Mouse (Mus musculus): ENCODE results near the gene Hip1r.
A peak's percentile ranks its signal among the peaks of the same experiment; 100 is the strongest.

Gene Hip1r

DNA sequence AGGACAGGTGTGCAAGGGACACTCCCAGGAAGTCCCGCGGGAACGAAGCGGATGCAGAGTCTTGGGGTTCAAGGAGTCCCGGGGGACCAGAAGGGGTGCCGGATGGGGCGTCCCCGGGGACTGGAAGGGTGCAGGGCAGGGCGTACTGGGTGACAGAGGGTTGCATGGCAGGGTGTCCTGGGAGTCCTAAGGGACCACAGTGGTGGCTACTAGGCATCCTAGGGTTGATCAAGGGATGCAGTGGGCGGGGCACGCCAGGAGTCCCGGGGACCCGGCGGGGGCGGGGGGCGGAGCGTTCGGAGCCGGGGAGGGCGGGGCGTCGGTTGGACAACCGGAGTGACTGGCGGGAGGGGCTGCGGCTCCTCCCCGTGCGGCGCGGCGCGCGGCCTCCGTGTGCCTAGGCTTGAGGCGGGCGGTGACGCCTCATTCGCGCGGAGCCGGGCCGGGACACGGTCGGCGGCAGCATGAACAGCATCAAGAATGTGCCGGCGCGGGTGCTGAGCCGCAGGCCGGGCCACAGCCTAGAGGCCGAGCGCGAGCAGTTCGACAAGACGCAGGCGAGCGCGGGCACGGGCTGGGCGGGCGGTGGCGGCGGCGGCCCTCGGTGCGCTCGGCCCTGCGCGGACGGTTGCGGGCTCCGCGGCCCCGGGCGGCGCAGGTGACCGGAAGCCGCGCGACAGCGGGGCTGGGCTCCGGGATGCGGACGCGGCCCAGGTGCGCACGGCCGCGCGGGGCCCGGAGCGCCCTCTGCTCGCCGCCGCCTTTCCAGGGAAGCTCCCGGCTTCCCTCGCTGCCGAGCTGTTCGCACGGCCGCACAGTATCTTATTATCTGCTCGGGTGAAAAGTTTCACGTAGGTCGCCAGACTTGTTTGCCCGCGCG lies at the start of gene Hip1r:
Gene Hip1r (plus strand): TSS at position 330 of the 880 bp plus-strand sequence.
- no peak for DNase-seq (ENCODE audit: low spot score in 2 of 2)

- no peak for DNase-seq (ENCODE audit: low spot score in 2 of 2)
These were observed 46.3 kb upstream of the Hip1r start, which contains the start of gene Gm43518 for GRCm38 (mm10) chr5:123927118-123927517. Gm43518 (plus strand) TSS chr5:123927418.

DNA sequence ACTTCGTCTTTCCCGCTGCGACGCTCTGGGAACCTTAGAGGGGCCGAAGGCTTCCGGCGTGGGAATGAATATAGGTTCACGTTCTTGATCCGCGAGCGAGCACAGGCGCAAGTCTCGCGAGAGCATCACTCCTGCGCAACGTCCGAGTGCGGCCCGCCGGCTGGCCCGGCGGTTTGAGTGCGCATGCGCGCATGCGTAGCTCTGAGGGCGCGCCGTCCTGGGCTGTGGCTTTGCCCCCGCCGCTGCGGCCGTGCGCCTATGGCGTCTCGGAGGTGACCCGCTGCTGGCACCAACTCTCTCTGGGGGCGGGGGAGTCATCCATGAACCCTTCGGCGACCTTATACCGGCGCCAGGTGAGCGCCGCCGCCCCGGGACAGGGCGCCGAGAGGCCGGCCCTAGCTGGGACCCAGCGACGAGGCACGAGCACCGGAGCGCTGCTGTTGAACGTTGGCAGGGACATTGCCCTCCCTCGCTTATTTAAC lies 42.9 kb upstream of the Hip1r start, which contains the start of gene Ccdc62:
Gene Ccdc62 (plus strand): TSS at position 172 of the 482 bp plus-strand sequence.
- peak; percentile 89 to 90 for DNase-seq (ENCODE audit: low spot score in 2 of 2)

GRCm38 (mm10) chr5:123931131-123931530 lies 42.3 kb upstream of the Hip1r start:
- no peak for DNase-seq (ENCODE audit: low spot score in 2 of 2)

GRCm38 (mm10) chr5:123932927-123933326 lies 40.5 kb upstream of the Hip1r start:
- DNase-seq (ENCODE audit: low spot score in 2 of 2), result no peak

GRCm38 (mm10) chr5:123933556-123933955 lies 39.9 kb upstream of the Hip1r start:
- no peak for DNase-seq (ENCODE audit: low spot score in 2 of 2)

DNA sequence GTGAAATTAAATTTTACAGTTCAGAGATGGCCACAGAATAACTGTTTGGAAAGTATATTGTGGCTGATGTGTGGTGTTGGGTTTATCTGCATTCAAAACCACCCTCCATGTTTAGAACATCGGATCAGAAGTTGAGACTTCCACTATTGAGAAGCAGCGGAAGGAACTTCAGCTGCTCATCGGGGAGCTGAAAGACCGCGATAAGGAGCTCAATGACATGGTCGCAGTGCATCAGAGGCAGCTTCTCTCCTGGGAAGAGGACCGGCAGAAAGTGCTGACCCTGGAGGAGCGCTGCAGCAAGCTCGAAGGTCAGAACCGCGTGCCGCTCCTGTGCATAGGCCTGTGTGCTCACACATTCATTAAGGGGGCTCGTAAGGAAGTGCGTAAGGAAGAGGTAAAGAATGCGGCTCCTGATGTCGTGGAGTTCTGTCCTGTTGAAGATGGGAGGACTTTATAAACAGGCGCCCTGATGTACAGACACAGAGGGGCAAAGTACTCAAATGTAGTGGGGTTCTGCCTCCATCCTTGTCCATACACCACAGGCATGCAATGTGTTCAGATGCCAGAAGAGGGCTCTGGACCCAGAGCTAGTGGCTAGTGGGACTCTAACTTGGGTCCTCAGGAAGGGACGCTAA lies 39.4 kb upstream of the Hip1r start:
- DNase-seq (ENCODE audit: low spot score in 2 of 2), result no peak

GRCm38 (mm10) chr5:123935931-123936330 lies 37.5 kb upstream of the Hip1r start:
- DNase-seq (ENCODE audit: low spot score in 2 of 2), result no peak

GRCm38 (mm10) chr5:123938479-123938878 lies 34.9 kb upstream of the Hip1r start:
- DNase-seq (ENCODE audit: low spot score in 2 of 2), result no peak

- DNase-seq (ENCODE audit: low spot score in 2 of 2), result no peak
These were observed 26.9 kb upstream of the Hip1r start for GRCm38 (mm10) chr5:123946546-123946945.

DNA sequence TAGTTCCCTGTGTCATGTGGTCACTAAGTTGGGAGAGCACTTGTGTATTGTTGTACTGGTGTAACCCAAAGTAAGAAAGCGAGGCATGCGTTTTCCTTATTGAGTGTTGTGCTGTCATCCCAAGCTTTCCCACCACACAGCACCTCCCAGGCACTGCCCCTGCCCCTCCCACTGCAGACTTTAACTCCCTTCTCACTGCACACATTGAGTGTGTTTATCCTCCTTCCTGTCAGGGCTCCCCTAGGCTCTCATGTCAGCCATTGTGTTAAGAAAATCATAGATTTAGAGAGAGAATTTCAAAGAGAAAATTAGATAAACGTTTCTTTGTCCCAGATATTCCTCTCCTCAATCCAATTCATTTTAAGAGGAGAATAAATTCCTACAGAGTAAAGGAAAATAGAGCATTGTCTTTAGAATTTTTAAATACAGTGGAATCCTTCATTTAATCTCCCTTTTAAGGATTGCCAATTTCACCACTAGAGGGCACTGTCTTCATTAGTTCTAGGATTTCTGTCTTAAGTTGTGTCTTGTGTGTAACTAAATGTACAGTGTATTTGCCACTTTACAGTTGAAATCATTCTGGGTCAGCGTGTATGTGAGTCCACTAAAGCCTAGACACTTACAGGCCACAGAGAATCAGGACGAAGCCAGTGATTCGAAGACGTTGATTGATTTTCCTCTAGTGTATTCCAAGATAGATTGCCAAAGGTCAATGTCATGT lies 26.2 kb upstream of the Hip1r start:
- no peak for DNase-seq (ENCODE audit: low spot score in 2 of 2)

GRCm38 (mm10) chr5:123952365-123953045 lies 20.9 kb upstream of the Hip1r start:
- peak in 1 of 2 experiments; percentile 26 for DNase-seq (ENCODE audit: low spot score in 2 of 2)

GRCm38 (mm10) chr5:123957213-123957612 lies 16.2 kb upstream of the Hip1r start:
- DNase-seq (ENCODE audit: low spot score in 2 of 2), result no peak

DNA sequence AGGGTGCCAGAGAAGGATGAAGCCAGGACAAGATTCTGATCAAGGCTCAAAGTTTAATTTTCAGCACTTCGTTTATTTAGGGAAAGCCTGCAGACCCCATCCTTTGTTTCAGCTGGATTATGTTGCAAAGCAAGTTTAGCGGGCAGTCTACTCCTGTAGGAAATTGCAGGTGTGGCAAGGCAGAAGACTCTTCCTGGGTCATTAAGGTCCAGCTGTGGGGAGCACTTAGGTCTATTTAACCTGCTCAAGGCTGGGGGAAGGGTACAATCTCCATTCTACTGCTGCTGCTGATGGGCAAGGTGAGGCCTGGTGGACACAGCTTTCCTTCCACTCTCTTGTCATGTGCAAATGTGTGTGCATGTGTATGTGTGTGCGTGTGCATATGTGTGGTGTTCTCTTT lies 14.4 kb upstream of the Hip1r start:
- no peak for DNase-seq (ENCODE audit: low spot score in 2 of 2)

- no peak for DNase-seq (ENCODE audit: low spot score in 2 of 2)
These were observed 13.3 kb upstream of the Hip1r start for GRCm38 (mm10) chr5:123960129-123960528.

- DNase-seq (ENCODE audit: low spot score in 2 of 2), result no peak
These were observed 12.4 kb upstream of the Hip1r start for GRCm38 (mm10) chr5:123961046-123961445.

- DNase-seq (ENCODE audit: low spot score in 2 of 2), result no peak
These were observed 9.2 kb upstream of the Hip1r start for GRCm38 (mm10) chr5:123964208-123964607.

GRCm38 (mm10) chr5:123966759-123967158 lies 6.7 kb upstream of the Hip1r start:
- no peak for DNase-seq (ENCODE audit: low spot score in 2 of 2)

- DNase-seq (ENCODE audit: low spot score in 2 of 2), result no peak
These were observed 5.0 kb upstream of the Hip1r start for GRCm38 (mm10) chr5:123968468-123968867.

GRCm38 (mm10) chr5:123969216-123969615 lies 4.2 kb upstream of the Hip1r start:
- no peak for DNase-seq (ENCODE audit: low spot score in 2 of 2)

DNA sequence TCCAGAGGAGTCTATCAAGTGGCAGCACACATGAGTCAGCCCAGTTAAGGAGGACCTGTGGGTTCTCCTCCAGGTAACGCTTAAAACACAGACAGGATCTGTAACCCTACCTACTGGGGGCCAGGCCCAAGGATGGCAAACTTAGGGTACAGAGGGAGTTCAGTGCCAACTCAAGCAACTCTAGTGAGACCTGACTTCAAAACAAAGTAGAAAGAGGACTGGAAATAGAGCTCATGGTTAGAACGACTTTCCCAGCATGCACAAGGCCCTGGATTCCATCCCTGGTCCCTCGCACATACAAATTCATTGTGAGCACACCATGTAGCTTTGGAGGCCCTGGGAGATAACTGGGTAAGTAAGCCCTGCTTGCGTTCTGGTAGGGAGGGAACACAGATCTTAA lies 2.9 kb upstream of the Hip1r start:
- DNase-seq (ENCODE audit: low spot score in 2 of 2), result no peak

All from right cerebral cortex, postnatal 36 days (tissue).